Mouse (Mus musculus): Measurements from ENCODE around the gene Paqr6.
A peak's percentile ranks its signal among the peaks of the same experiment; 100 is the strongest.

The Paqr6 gene

DNA sequence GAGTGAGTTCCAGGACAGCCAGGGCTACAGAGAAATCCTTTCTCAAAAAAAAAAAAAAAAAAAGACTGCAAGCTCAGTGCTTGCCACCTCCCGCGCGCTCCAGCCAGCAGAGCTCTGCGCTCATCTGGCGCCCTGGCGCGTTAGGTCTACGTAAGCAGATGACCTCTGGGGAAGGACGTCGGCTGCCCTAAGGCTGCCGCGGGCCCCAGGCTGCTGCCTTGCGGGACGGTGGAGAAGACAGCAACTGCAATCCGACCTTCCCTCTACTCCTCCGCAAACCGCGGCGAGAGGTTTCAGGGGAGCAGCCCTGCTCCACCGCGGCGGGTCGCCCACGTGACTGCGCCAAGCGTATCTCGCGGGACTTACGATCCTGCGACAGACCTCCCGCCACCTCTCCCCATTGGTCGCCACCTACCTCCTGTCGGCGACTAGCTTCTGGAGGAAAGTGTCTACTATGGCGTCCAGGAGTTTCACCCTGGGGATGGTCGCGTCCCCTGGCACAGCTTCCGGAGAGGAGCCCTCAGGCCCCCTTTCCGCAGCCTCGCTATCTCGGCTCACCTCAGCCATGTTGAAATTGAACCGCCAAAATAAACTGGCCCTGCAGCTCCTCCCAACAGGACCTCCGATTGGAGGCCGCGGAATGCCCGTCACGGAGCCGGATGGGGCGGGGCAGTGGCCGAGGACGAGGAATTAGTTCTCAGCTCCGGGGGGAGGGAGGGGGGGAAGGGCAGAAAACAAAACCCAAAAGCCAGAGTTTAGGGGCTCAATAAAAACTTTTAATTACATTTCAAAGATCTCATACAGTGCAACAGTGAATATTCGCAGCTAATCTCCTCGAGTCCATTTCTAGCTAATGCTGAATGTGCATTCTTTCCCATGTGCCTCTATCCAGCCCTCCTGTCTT lies 45.6 kb downstream of the Paqr6 start, which contains the start of gene Pmf1:
Gene Pmf1, minus strand, starts transcription at position 591 of the 904 bp plus-strand sequence.
- DNase-seq (ENCODE audit: low read depth, low spot score) = peak; percentile 87

DNA sequence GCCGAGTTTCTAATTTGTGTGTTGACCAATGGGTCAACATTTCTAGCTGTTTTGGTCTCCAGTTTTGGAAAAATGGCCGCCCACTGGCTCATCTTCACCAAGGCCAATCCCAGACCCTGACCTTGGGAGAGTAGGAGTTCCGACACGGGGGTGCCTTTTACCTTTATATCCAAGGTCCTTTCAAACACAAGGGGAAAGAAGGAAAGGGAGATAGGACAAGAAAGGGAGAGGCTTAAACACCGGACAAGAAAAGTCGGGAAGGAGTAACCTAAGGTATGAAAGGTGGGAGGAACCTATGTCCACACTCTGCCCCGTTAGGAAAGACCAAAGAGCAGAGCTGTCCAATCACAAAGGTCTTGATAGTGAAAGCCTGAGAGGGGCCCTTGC lies 46.3 kb downstream of the Paqr6 start:
- DNase-seq (ENCODE audit: low read depth, low spot score) = no peak

DNA sequence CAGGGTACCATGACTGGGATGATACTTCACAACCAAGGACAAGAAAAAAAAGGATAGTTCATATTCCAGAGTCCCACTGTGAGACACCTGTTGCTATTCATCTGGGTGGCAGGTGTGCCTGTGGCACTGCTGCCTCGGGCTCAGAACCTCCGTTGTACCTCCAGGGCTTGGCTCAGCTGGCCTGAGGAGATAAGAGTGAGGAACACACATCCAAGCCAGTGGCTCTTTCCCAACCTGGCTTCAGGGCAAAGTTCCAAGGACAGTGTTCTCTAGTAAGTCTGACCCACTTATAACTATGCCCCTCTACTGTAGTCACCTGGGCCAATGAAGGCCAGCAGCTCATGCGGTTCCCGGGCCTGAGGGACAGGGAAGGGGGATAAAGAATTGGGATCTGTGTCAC lies 47.3 kb downstream of the Paqr6 start:
- no peak for DNase-seq (ENCODE audit: low read depth, low spot score)

DNA sequence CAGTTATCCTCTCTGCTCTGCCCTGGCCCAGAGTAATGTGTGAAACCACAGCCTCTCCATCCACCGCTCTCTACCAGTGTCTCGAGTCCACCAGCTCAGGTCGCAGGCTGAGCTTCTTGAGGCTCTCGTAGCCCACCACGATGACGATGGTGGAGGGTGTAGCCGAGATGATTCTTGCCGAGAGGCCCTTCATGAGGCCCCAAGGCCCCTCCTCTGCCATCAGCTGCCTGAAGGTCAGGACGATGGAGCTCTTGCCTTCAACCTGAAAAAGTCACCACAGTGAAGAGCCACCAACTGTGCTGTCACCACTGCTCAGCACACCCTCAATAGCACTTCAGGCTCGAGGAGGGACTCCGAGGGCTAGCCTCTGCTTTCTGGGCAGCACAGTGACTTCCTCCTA lies 48.3 kb downstream of the Paqr6 start:
- no peak for DNase-seq (ENCODE audit: low read depth, low spot score)

DNA sequence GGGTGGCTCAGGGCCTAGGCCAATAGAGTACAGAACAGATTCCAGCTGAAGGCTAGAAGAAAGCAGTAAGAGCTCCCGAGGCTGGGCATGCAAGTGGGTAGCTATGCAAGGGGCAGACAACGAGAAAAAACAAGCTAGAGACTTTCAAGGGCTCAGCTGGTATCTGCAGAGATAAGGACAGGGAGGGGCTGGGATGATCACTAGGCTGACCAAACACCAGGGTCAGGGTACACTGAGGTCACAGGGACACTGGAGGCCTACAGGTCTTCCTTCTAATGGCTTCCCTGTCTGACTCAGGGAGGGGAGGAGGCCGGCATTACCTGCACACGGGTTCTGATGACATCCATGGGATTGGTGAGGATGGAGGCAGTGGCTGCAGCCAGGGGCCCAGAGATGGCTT lies 51.3 kb downstream of the Paqr6 start:
- DNase-seq (ENCODE audit: low read depth, low spot score) = no peak

DNA sequence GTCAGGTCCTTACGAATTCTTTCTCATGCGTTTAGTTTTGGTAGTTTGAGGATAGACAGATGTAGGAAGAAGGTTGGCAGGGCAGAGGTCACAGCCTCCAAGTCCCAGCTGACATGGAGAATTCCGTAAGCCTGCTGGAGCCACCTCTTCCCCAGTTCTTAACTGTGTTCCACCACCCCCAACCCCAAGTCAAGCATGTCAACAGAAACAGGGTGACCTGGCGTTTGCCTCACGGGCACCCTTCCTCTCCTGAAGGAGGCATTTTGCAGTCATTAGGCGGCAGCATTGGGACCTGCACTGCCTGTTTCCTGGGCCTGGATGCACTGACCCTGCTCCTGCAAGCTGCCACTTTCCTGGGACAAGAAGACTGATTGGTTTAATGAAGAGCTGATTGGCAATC lies 53.6 kb downstream of the Paqr6 start:
- no peak for DNase-seq (ENCODE audit: low read depth, low spot score)

Data from embryo, embryonic 11.5 days (tissue).